Mouse (Mus musculus) neural tube, embryonic 13.5 days (tissue): ENCODE results near the gene Pdyn. TPM values are rescaled to one million over a fixed set of nuclear protein-coding genes. Genes with fewer than 3 reads are reported as not detected.
A peak's percentile ranks its signal among the peaks of the same experiment; 100 is the strongest.

Experiments used
- ATAC-seq: fragments of 200-750 bp; cut with Nextera tagmentation; 2 replicates; pipeline ENCODE4 v1.8.0; 2017; ENCODE audit warnings: low read depth, mild to moderate bottlenecking, moderate TSS enrichment, moderate library complexity
- H3K27ac ChIP-seq: fragments of 300-500 bp; sonication (generic); replicated peaks from 2 replicates; pipeline ENCODE4 v1.5.1; 2015; ENCODE audit warnings: moderate library complexity, mild to moderate bottlenecking, inconsistent platforms
- H3K27me3 ChIP-seq: fragments of 300-500 bp; sonication (generic); 2 replicates; pipeline ENCODE4 v1.6.1; 2015; ENCODE audit warnings: mild to moderate bottlenecking, inconsistent platforms
- H3K36me3 ChIP-seq: fragments of 300-500 bp; sonication (generic); 2 replicates; pipeline ENCODE4 v1.6.1; 2015; ENCODE audit warnings: mild to moderate bottlenecking, inconsistent platforms
- H3K4me1 ChIP-seq: fragments of 300-500 bp; sonication (generic); replicated peaks from 2 replicates; pipeline ENCODE4 v1.6.1; 2015; ENCODE audit warnings: inconsistent platforms
- H3K4me2 ChIP-seq: fragments of 300-500 bp; sonication (generic); 2 replicates; pipeline ENCODE4 v1.6.1; 2015; ENCODE audit warnings: inconsistent platforms, mild to moderate bottlenecking, moderate library complexity
- H3K4me3 ChIP-seq: fragments of 300-500 bp; sonication (generic); 2 replicates; pipeline ENCODE4 v1.5.1; 2015; ENCODE audit warnings: mild to moderate bottlenecking, inconsistent platforms
- H3K9ac ChIP-seq: fragments of 300-500 bp; sonication (generic); 2 replicates; pipeline ENCODE4 v1.6.1; 2015; ENCODE audit warnings: moderate library complexity, mild to moderate bottlenecking, inconsistent platforms
- H3K9me3 ChIP-seq: fragments of 300-500 bp; sonication (generic); 2 replicates; pipeline ENCODE4 v1.6.1; 2016; ENCODE audit warnings: inconsistent platforms
- WGBS: fragments of 180-500 bp; shearing (Covaris S2); methylation state at CpG from one replicate; pipeline ENCODE4 v1.1.7; 2015; 5-methylcytosine and 5-hydroxymethylcytosine counted together
- polyA plus RNA-seq: library from polyadenylated mRNA; unstranded; fragments of >200 nt; fragmentation: Nextera tagmentation; extraction: Ambion mirVana; gene quantifications from 2 replicates; pipeline ENCODE4 v1.2.1, GENCODE M21; 2015

The Pdyn gene
- 17.7 and 26.2 TPM in 2 replicates for polyA plus RNA-seq

GRCm38 (mm10) chr2:129699484-129700158 is at the start of gene Pdyn:
TSS of gene Pdyn (minus strand) at chr2:129699844.
- Histone ChIP-seq H3K9ac (peak within 1 kb of the TSS; percentile 55), H3K4me3 (peak within 1 kb of the TSS; percentile 34)
- whole genome bisulfite sequencing: 10% methylated on average over 20 of the region's 20 CpGs

GRCm38 (mm10) chr2:129742016-129742415 is 42.4 kb upstream of the Pdyn start:
- H3K27ac ChIP-seq: no peak overlapping the region
- no peak overlapping the region for H3K4me3 ChIP-seq
- H3K4me1 ChIP-seq: peaks cover 9% of the 10 kb centered on the region; the same call in 1 of the 2 replicates
- ATAC-seq: no peak
- WGBS: 93% methylated on average over 7 of the region's 7 CpGs
- no peaks in the 10 kb centered on the region for H3K9me3 ChIP-seq
- no peak overlapping the region for H3K9ac ChIP-seq
- peaks cover 34% of the 10 kb centered on the region for H3K27me3 ChIP-seq
- H3K36me3 ChIP-seq: no peaks in the 10 kb centered on the region
- H3K4me2 ChIP-seq: no peak overlapping the region

More at GRCm38 (mm10) chr2:129699484-129700158, at the start of gene Pdyn:
- H3K9me3 ChIP-seq: no peaks in the 10 kb centered on the region
- H3K27ac ChIP-seq: no peak within 1 kb of the TSS
- ATAC-seq: peak; percentile 79
- H3K4me2 ChIP-seq: peak within 1 kb of the TSS; percentile 58
- peaks cover 48% of the 10 kb centered on the region for H3K27me3 ChIP-seq
- no peaks in the 10 kb centered on the region for H3K36me3 ChIP-seq
- peaks cover 10% of the 10 kb centered on the region for H3K4me1 ChIP-seq

- WGBS: 81% methylated on average over 3 of the region's 3 CpGs
- H3K27ac ChIP-seq: no peak overlapping the region
- no peak overlapping the region for H3K4me3 ChIP-seq
- H3K4me1 ChIP-seq: peaks cover 11% of the 10 kb centered on the region; the same call in 1 of the 2 replicates
- ATAC-seq: no peak
- H3K36me3 ChIP-seq: no peaks in the 10 kb centered on the region
- peaks cover 19% of the 10 kb centered on the region for H3K27me3 ChIP-seq
- H3K9ac ChIP-seq: no peak overlapping the region
- no peak overlapping the region for H3K4me2 ChIP-seq
- H3K9me3 ChIP-seq: no peaks in the 10 kb centered on the region
Observed at GRCm38 (mm10) chr2:129740515-129740914, 40.9 kb upstream of the Pdyn start.

GRCm38 (mm10) chr2:129734031-129734430 is 34.4 kb upstream of the Pdyn start:
- no peak overlapping the region for H3K4me3 ChIP-seq
- no peaks in the 10 kb centered on the region for H3K36me3 ChIP-seq
- no peak overlapping the region for H3K4me2 ChIP-seq
- H3K9me3 ChIP-seq: no peaks in the 10 kb centered on the region
- peaks cover 2% of the 10 kb centered on the region; the same call in 1 of the 2 replicates for H3K27me3 ChIP-seq
- no peak overlapping the region for H3K27ac ChIP-seq
- no peak overlapping the region for H3K9ac ChIP-seq
- WGBS: 85% methylated on average over 8 of the region's 8 CpGs
- 0 out of 2 replicates have a peak, but pooled peaks cover 6% of the 10 kb centered on the region for H3K4me1 ChIP-seq
- ATAC-seq: no peak

- Histone ChIP-seq H3K27me3 (peaks cover 2% of the 10 kb centered on the region; the same call in 1 of the 2 replicates), H3K9me3 (no peaks in the 10 kb centered on the region), H3K4me1 (no peaks in the 10 kb centered on the region), H3K36me3 (no peaks in the 10 kb centered on the region), H3K4me3 (no peak overlapping the region), H3K27ac (no peak overlapping the region), H3K9ac (no peak overlapping the region), H3K4me2 (no peak overlapping the region)
- ATAC-seq: no peak
- 90% methylated on average over 1 of the region's 1 CpGs for WGBS
Observed at GRCm38 (mm10) chr2:129729681-129730080, 30.0 kb upstream of the Pdyn start.

- 23% methylated on average over 10 of the region's 10 CpGs for WGBS
- Histone ChIP-seq H3K27ac (no peak overlapping the region), H3K4me2 (no peak overlapping the region), H3K27me3 (0 out of 2 replicates have a peak, but pooled peaks cover 5% of the 10 kb centered on the region), H3K9me3 (no peaks in the 10 kb centered on the region), H3K4me3 (no peak overlapping the region), H3K9ac (no peak overlapping the region), H3K4me1 (no peaks in the 10 kb centered on the region), H3K36me3 (no peaks in the 10 kb centered on the region)
- no peak for ATAC-seq
Observed at GRCm38 (mm10) chr2:129715671-129716070, 16.0 kb upstream of the Pdyn start.

- H3K4me2 ChIP-seq: no peak overlapping the region
- no peak overlapping the region for H3K9ac ChIP-seq
- no peak overlapping the region for H3K27ac ChIP-seq
- H3K4me3 ChIP-seq: no peak overlapping the region
- no peaks in the 10 kb centered on the region for H3K4me1 ChIP-seq
- H3K9me3 ChIP-seq: no peaks in the 10 kb centered on the region
- 0 out of 2 replicates have a peak, but pooled peaks cover 5% of the 10 kb centered on the region for H3K27me3 ChIP-seq
- 80% methylated on average over 5 of the region's 5 CpGs for WGBS
- no peak for ATAC-seq
- H3K36me3 ChIP-seq: no peaks in the 10 kb centered on the region
Observed at GRCm38 (mm10) chr2:129713026-129713544, 13.4 kb upstream of the Pdyn start.

- Histone ChIP-seq H3K36me3 (no peaks in the 10 kb centered on the region), H3K9me3 (no peaks in the 10 kb centered on the region), H3K4me1 (peaks cover 10% of the 10 kb centered on the region), H3K4me3 (no peak overlapping the region), H3K27ac (no peak overlapping the region), H3K27me3 (peaks cover 40% of the 10 kb centered on the region), H3K4me2 (no peak overlapping the region), H3K9ac (no peak overlapping the region)
- ATAC-seq: no peak
- WGBS: 10% methylated on average over 4 of the region's 4 CpGs
Observed at GRCm38 (mm10) chr2:129696059-129696458, 3.6 kb downstream of the Pdyn start.

GRCm38 (mm10) chr2:129694303-129694702 is 5.3 kb downstream of the Pdyn start:
- Histone ChIP-seq H3K36me3 (no peaks in the 10 kb centered on the region), H3K27ac (no peak overlapping the region), H3K9ac (no peak overlapping the region), H3K27me3 (peaks cover 24% of the 10 kb centered on the region), H3K9me3 (no peaks in the 10 kb centered on the region), H3K4me1 (peaks cover 2% of the 10 kb centered on the region), H3K4me3 (no peak overlapping the region), H3K4me2 (no peak overlapping the region)
- WGBS: 77% methylated on average over 6 of the region's 6 CpGs
- ATAC-seq: no peak

- Histone ChIP-seq H3K27me3 (peaks cover 8% of the 10 kb centered on the region), H3K9me3 (no peaks in the 10 kb centered on the region), H3K36me3 (no peaks in the 10 kb centered on the region), H3K27ac (no peak overlapping the region), H3K9ac (no peak overlapping the region), H3K4me1 (no peaks in the 10 kb centered on the region), H3K4me2 (no peak overlapping the region), H3K4me3 (no peak overlapping the region)
- ATAC-seq: no peak
- WGBS: 80% methylated on average over 8 of the region's 8 CpGs
Observed at GRCm38 (mm10) chr2:129692694-129693093, 7.0 kb downstream of the Pdyn start.

- H3K36me3 ChIP-seq: no peaks in the 10 kb centered on the region
- ATAC-seq: no peak
- no peak overlapping the region for H3K9ac ChIP-seq
- no peaks in the 10 kb centered on the region for H3K4me1 ChIP-seq
- H3K27me3 ChIP-seq: no peaks in the 10 kb centered on the region
- H3K27ac ChIP-seq: no peak overlapping the region
- H3K4me2 ChIP-seq: no peak overlapping the region
- H3K4me3 ChIP-seq: no peak overlapping the region
- 88% methylated on average over 7 of the region's 7 CpGs for WGBS
- no peaks in the 10 kb centered on the region for H3K9me3 ChIP-seq
Observed at GRCm38 (mm10) chr2:129689694-129690093, 9.9 kb downstream of the Pdyn start.

GRCm38 (mm10) chr2:129688036-129688625 is 11.5 kb downstream of the Pdyn start:
- H3K9ac ChIP-seq: no peak overlapping the region
- ATAC-seq: no peak
- no peaks in the 10 kb centered on the region for H3K9me3 ChIP-seq
- no peak overlapping the region for H3K27ac ChIP-seq
- no peaks in the 10 kb centered on the region for H3K36me3 ChIP-seq
- H3K4me1 ChIP-seq: no peaks in the 10 kb centered on the region; the same call in 1 of the 2 replicates
- WGBS: 93% methylated on average over 28 of the region's 28 CpGs
- no peaks in the 10 kb centered on the region for H3K27me3 ChIP-seq
- no peak overlapping the region for H3K4me2 ChIP-seq
- H3K4me3 ChIP-seq: no peak overlapping the region
